Mouse (Mus musculus) liver, embryonic 14.5 days (tissue): ENCODE measurements around the gene Ephb4.

ENCODE experiments used
- CTCF ChIP-seq: IDR thresholded peaks from 2 replicates; pipeline ENCODE4 v1.5.1; 2016; ENCODE audit warnings: antibody characterized with exemption, low read depth, control low read depth
- EP300 ChIP-seq: IDR thresholded peaks from 2 replicates; pipeline ENCODE4 v1.6.1; 2016; ENCODE audit warnings: antibody characterized with exemption, low read depth

DNA sequence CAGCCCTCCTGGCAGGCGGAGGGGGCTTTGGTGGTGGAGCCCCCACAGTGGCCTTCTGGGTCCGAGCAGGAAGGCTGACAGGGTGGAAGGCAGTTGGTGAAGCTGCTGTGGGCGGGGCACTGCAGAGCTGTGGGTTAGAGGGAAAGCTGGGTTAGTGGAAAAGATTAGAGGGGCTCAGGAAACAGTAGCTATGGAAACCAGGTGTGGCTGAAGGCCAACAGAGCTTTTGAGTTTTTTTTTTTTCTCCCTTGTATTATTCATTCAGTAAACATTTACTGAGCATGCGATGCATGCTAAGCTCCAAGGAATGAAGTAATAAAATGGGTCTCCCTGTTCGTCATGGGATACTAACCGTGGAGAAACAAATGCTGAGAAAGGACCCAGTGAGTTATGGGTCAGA, 75.7 kb downstream of the Ephb4 start:
- TF ChIP-seq CTCF (no peak), EP300 (no peak)
